Mouse (Mus musculus): ENCODE measurements around the gene Capn2. TPM values are rescaled to one million over a fixed set of nuclear protein-coding genes. Genes with fewer than 3 reads are reported as not detected.
A peak's percentile ranks its signal among the peaks of the same experiment; 100 is the strongest.

Gene Capn2
- total RNA-seq, 2 experiments from 2014 or later, result 67.5 to 68.4 TPM

GRCm38 (mm10) chr1:182525601-182526000, 8.2 kb upstream of the Capn2 start:
- DNase-seq, result no peak

DNA sequence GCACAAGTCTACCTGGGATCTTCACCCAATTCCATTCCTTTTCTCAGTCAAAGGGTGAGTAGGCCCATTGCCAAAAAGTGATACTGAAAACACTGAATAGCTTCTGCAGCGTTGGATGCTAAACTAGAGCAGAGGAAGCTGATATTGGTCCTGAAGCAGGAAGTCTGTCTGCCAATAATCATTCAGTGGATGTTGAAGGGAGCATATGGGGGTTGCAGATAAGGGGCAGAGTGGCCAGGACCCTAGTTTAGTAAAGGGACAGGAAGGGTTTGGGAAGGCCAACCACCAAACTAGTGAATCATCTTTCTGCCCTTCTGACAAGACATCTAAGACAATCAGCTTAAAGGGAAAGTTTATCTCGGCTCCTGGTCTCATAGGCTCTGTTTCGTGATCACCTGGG, 6.3 kb upstream of the Capn2 start:
- DNase-seq, result no peak

- DNase-seq, result no peak
Measured at GRCm38 (mm10) chr1:182522961-182523360, 5.6 kb upstream of the Capn2 start.

- peak in 1 of 2 experiments; percentile 19 for DNase-seq
Measured at GRCm38 (mm10) chr1:182520938-182521500, 3.6 kb upstream of the Capn2 start.

DNA sequence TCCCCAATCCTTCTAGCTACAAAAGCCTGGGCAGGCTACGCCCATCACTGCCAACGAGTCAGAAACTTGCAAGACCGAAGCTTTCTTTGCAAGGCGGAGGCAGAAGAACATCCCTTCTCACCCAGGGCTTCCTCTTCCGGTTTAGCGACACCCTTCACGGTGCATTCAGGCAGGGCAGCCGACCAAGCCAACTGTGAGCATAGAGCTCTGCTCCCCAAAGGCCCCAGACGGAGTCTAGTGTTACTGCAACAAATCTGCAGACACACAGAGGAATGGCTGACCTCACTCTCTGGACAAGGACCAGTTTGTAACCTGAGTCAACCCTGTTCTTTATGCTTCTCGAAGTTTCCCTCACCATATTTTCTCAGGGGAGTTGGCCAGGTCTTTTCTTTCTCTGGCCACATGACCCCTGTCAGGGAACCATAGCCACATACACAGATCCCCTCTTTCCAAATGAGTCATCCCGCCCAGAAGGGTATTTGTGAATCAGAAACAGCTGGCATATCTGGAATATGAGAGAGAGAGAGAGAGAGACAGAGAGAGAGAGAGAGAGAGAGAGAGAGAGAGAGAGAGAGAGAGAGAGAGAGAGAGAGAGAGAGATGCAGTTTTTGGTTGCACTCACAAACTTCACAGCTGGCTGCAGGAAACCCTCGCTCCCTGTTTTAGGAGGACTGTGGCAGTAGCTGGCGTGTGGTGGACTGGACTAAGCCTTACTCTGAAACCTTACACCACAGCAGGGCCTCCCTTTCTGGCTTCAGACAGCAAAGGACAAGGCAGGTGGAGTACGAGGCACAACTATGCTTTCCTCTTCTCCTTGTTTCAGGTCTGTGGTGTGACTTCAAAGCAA, 2.9 kb upstream of the Capn2 start:
- DNase-seq, result peak; percentile 82 to 89

DNA sequence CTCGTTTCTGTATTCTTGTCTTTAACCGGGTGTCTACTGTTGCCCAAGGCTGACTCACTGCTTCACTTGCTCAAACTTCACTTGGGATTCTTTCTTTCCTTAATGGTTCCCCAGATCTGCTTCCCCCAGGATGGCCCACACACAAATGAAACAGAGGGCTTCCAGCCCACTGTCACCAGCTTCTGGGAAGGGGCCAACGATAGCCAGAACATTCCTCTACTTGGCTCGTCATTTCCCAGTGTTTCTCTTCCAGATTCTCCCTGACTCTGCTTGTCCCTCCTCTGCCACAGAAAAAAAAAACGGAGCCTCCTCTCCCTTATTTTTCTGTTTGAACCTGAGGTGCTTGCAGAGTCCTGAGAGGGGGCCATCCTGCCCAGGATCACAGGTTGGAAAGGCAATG, 1.9 kb upstream of the Capn2 start:
- DNase-seq, result peak in 1 of 2 experiments; percentile 45

GRCm38 (mm10) chr1:182518811-182519210, 1.4 kb upstream of the Capn2 start:
- peak in 1 of 2 experiments; percentile 28 for DNase-seq

GRCm38 (mm10) chr1:182518143-182518680, 804 bp upstream of the Capn2 start:
- DNase-seq, result no peak

GRCm38 (mm10) chr1:182517677-182518011, 236 bp upstream of the Capn2 start:
- no peak for DNase-seq

DNA sequence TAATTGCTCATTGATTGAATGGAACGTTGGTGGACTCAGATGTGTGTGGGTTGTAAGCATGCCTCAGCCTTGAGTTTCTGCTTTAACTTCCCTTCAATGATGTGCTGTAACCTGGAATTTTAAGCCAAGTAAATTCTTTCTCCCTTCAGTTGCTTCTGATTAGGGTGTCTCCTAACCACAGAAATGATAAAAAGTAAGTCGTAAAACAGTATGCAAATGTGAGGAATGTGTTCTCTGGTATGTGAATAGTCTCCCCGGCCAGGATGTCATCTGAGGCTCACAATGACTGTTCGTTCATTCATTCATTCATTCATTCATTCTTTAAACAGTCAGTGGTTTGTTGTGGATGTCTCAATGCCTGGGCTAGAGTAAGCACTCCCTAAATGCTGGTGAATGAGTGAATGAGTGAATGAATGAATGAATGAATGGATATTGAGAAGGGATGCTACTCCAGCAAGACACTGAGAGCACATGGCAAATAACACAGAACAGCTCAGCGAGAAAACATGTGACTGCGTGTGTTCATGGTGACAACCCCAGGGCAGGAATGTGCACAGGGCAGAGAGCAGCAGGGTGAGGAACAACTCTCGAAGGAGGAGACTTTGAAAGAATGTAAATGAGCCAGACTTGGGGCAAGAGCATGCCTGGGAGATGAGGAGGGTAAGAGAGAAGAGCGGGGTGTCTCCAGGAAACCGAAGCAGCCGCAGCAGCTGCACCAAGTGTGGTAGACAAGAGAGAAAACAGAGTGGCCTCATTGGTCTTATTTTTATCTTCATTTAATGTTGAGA, 2.4 kb downstream of the Capn2 start:
- DNase-seq, result peak in 1 of 2 experiments; percentile 11

DNA sequence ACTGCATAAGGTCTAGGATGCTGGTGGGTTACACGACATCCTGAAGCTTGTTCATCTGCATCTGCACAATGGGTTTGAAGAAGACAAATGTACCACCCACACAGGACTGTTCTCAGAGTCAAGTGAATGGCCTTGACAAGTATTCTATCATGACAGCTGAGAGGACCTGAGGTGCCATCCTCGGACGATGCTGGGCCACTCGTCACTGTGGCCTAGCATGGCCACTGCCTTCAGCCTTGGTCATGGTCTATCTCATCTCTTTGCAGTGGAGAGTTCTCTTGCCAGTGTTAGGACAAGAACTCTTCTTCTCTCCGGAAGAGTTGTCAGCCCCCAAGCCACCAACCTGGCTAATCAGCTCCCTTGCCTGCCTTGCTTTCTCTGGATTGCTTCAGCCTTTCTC, 3.7 kb downstream of the Capn2 start:
- DNase-seq, result no peak

GRCm38 (mm10) chr1:182512901-182513410, 4.5 kb downstream of the Capn2 start:
- peak; percentile 22 to 60 for DNase-seq

- peak in 1 of 2 experiments; percentile 15 for DNase-seq
Measured at GRCm38 (mm10) chr1:182511778-182512177, 5.6 kb downstream of the Capn2 start.

DNA sequence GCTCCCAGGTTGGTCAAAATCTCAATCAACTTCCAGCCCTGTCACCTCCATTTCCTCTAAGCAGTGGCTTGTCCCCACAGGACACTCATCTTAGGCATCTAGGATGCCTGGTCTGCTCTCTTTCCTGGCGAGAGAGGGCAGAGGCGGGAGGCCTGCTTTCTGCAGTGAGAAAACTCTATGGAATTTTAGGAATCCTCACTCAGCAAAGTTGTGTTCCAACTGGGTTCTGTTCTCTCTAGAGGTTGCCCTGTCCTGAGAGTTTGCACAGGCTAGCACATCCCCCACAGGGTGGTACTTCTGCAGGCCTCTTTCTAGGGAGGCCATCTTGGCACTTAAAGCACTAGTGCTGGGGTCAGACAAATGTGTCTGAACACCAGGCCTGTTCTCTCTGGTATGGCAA, 6.3 kb downstream of the Capn2 start:
- DNase-seq, result peak in 1 of 2 experiments; percentile 2

GRCm38 (mm10) chr1:182509110-182509797, 8.2 kb downstream of the Capn2 start:
- no peak for DNase-seq

GRCm38 (mm10) chr1:182506229-182506986, 11.0 kb downstream of the Capn2 start:
- DNase-seq, result peak; percentile 82 to 94

GRCm38 (mm10) chr1:182505291-182505690, 12.1 kb downstream of the Capn2 start:
- DNase-seq, result no peak

- DNase-seq, result peak; percentile 84 to 90
Measured at GRCm38 (mm10) chr1:182504223-182504622, 13.2 kb downstream of the Capn2 start.

DNA sequence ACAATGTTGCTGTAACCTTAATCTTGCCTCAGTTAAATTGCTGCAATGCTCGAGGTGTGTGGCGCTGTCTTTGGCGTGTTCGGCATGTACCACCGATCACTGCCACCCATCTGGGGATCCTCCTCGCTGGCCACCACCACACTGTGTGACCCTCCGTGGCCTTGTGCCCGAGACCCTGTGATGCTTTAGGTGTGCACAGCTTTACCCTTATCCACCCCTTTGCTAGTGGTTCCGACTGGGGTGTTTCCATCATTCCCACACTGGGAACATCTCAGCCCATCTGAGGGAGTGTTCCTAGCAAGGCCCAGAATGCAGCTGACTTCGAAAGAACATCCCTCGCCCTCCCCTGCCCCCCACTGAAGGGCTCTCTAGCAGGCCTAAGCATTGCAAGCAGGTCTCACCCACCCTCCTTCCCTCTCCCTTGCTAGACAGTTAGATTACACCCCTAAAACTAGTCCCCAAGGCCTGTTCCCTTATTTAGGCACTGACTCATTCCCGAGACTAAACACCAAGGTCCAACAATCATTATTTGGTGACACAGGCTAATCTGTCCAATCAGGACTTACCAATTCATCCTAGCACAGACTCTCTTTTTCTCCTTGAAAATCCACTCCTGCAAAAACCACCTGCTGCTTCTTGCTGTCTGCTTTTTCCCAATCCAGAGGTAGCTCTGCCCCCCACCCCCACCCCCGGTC, 14.1 kb downstream of the Capn2 start:
- no peak for DNase-seq

DNA sequence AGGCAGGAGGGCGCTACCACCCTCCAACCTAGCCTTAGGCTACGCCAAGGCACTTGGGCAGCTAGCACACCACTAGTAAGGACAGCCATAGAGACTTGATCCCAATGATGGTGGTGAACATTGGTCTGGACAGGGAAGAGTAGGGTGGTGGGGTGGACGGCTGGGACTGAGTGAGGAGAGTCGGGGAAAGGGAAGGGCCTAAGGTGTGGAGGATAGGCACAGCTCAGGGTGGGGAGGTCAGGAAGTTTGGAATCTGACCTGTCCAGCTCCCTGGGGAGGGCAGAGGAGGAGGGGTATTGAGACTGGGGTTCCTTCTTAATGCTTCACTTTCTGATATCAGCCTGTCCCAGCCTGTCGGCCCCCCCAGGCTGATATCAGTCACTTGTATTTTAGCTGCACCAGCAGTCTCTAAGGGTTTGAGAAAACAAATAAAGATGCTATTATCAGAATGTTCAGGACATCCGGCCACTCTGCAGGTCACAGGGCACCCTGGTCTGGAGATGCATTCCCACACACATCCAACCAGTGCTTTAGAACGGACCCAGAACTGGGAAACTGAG, 14.8 kb downstream of the Capn2 start:
- DNase-seq, result no peak

Data from heart, adult 18-20 months (tissue).